Mouse (Mus musculus) MEL (cell line): ENCODE data around the gene Gns. TPM values are rescaled to one million over a fixed set of nuclear protein-coding genes. Genes with fewer than 3 reads are reported as not detected.

Experiments
- DNase-seq: peaks from one replicate; pipeline ENCODE4 v3.0.0; 2011; ENCODE audit warnings: low read depth, low spot score
- H3K27ac ChIP-seq: 2 replicates; pipeline ENCODE4 v1.5.1; 2012; ENCODE audit warnings: low read depth, mild to moderate bottlenecking, control low read depth, low read length, moderate library complexity; ENCODE audit not compliant: control insufficient read depth
- H3K27me3 ChIP-seq, 2 experiments: fragments of 150-350 bp in 1 of 2; sonication (generic) in 1 of 2; 2 replicates each; pipeline ENCODE4 v1.6.1; 2012; ENCODE audit warnings: low read length in 2 of 2, mild to moderate bottlenecking in 2 of 2, improper control_type of control experiment in 1 of 2, moderate library complexity in 1 of 2; ENCODE audit not compliant: insufficient read depth in 2 of 2, control insufficient read depth in 1 of 2
- H3K36me3 ChIP-seq, 2 experiments: 2 replicates each; pipeline ENCODE4 v1.6.1; 2012 to 2014; ENCODE audit warnings: low read length in 2 of 2, improper control_type of control experiment in 1 of 2, inconsistent platforms in 1 of 2, mild to moderate bottlenecking in 1 of 2; ENCODE audit not compliant: insufficient read depth in 2 of 2, control insufficient read depth in 1 of 2
- H3K4me1 ChIP-seq, 2 experiments: fragments of 150-350 bp in 1 of 2; sonication (generic) in 1 of 2; 2 replicates each; pipeline ENCODE4 v1.6.1; 2012; ENCODE audit warnings: low read length in 2 of 2, improper control_type of control experiment in 1 of 2, mild to moderate bottlenecking in 1 of 2; ENCODE audit not compliant: insufficient read depth in 2 of 2, control insufficient read depth in 1 of 2
- H3K4me3 ChIP-seq, 2 experiments: fragments of 150-350 bp in 1 of 2; sonication (generic) in 1 of 2; 2 replicates each; pipeline ENCODE4 v1.5.1; 2012; ENCODE audit warnings: low read depth in 2 of 2, low read length in 2 of 2, mild to moderate bottlenecking in 2 of 2, moderate library complexity in 2 of 2, control low read depth in 1 of 2, improper control_type of control experiment in 1 of 2; ENCODE audit not compliant: control insufficient read depth in 1 of 2, insufficient read depth in 1 of 2
- H3K79me2 ChIP-seq: 2 replicates; pipeline ENCODE4 v1.6.1; 2012; ENCODE audit warnings: mild to moderate bottlenecking, low read length, moderate library complexity; ENCODE audit not compliant: control insufficient read depth, poor library complexity, insufficient read depth
- H3K9ac ChIP-seq: 2 replicates; pipeline ENCODE4 v1.6.1; 2012; ENCODE audit warnings: low read depth, mild to moderate bottlenecking, control low read depth, low read length, moderate library complexity; ENCODE audit not compliant: control insufficient read depth, poor library complexity, severe bottlenecking
- H3K9me3 ChIP-seq: fragments of 150-350 bp; sonication (generic); replicated peaks from 2 replicates; pipeline ENCODE4 v1.6.1; 2012; ENCODE audit warnings: mild to moderate bottlenecking, low read length, improper control_type of control experiment, moderate library complexity; ENCODE audit not compliant: insufficient read depth
- CHD1 ChIP-seq: IDR thresholded peaks from 2 replicates; pipeline ENCODE4 v1.6.1; 2012; ENCODE audit warnings: low read depth, mild to moderate bottlenecking, inconsistent platforms, low read length, improper control_type of control experiment
- GATA1 ChIP-seq: IDR thresholded peaks from 2 replicates; pipeline ENCODE4 v1.6.1; 2011; ENCODE audit warnings: low read depth, low read length, improper control_type of control experiment
- HCFC1 ChIP-seq: IDR thresholded peaks from 2 replicates; pipeline ENCODE4 v1.6.1; 2012; ENCODE audit warnings: low read depth, mild to moderate bottlenecking, inconsistent platforms, low read length, improper control_type of control experiment, moderate library complexity
- JUND ChIP-seq: IDR thresholded peaks from 2 replicates; pipeline ENCODE4 v1.6.1; 2011; ENCODE audit warnings: low read depth, mild to moderate bottlenecking, improper control_type of control experiment, low read length
- MAFK ChIP-seq: IDR thresholded peaks from 2 replicates; pipeline ENCODE4 v1.6.1; 2011; ENCODE audit warnings: low read depth, mild to moderate bottlenecking, low read length, improper control_type of control experiment, borderline replicate concordance
- MAX ChIP-seq: IDR thresholded peaks from 2 replicates; pipeline ENCODE4 v1.6.1; 2011; ENCODE audit warnings: low read length, improper control_type of control experiment
- MXI1 ChIP-seq: IDR thresholded peaks from 2 replicates; pipeline ENCODE4 v1.6.1; 2011; ENCODE audit warnings: mild to moderate bottlenecking, low read depth, low read length, improper control_type of control experiment
- MYB ChIP-seq: IDR thresholded peaks from 2 replicates; pipeline ENCODE4 v1.6.1; 2011; ENCODE audit warnings: mild to moderate bottlenecking, low read depth, low read length, improper control_type of control experiment
- MYC ChIP-seq: IDR thresholded peaks from 2 replicates; pipeline ENCODE4 v1.6.1; 2011; ENCODE audit warnings: low read depth, mild to moderate bottlenecking, low read length, improper control_type of control experiment, moderate library complexity
- NELFE ChIP-seq: IDR thresholded peaks from 2 replicates; pipeline ENCODE4 v1.6.1; 2011; ENCODE audit warnings: low read depth, low read length, improper control_type of control experiment
- POLR2AphosphoS2 ChIP-seq: IDR thresholded peaks from 2 replicates; pipeline ENCODE4 v1.6.1; 2011; ENCODE audit warnings: low read length, improper control_type of control experiment
- POLR2AphosphoS5 ChIP-seq: IDR thresholded peaks from 2 replicates; pipeline ENCODE4 v1.6.1; 2012; ENCODE audit warnings: low read depth, borderline replicate concordance, mild to moderate bottlenecking, inconsistent platforms, low read length, moderate library complexity, mixed read lengths
- SIN3A ChIP-seq: IDR thresholded peaks from 2 replicates; pipeline ENCODE4 v1.6.1; 2012; ENCODE audit warnings: low read length, improper control_type of control experiment, inconsistent platforms
- TAL1 ChIP-seq: IDR thresholded peaks from 2 replicates; pipeline ENCODE4 v1.6.1; 2012; ENCODE audit warnings: mild to moderate bottlenecking, inconsistent platforms, low read length, moderate library complexity, mixed read lengths
- UBTF ChIP-seq: IDR thresholded peaks from 2 replicates; pipeline ENCODE4 v1.6.1; 2012; ENCODE audit warnings: low read depth, mild to moderate bottlenecking, inconsistent platforms, low read length, improper control_type of control experiment, moderate library complexity, borderline replicate concordance; ENCODE audit not compliant: insufficient read depth
- USF1 ChIP-seq: IDR thresholded peaks from 2 replicates; pipeline ENCODE4 v1.6.1; 2014; ENCODE audit warnings: low read depth, mild to moderate bottlenecking, inconsistent platforms, low read length, improper control_type of control experiment, moderate library complexity
- ZKSCAN1 ChIP-seq: IDR thresholded peaks from 2 replicates; pipeline ENCODE4 v1.6.1; 2012; ENCODE audit warnings: low read depth, mild to moderate bottlenecking, inconsistent platforms, low read length, improper control_type of control experiment, moderate library complexity
- polyA plus RNA-seq, 2 experiments: library from polyadenylated mRNA; stranded (reverse) in 1 of 2; unstranded in 1 of 2; fragments of >175 nt in 1 of 2; fragments of >200 nt in 1 of 2; gene quantifications; 2 replicates each; pipeline versions ENCODE4 v1.2.1 to v1.2.4; 2012; ENCODE audit warnings: low replicate concordance in 2 of 2, low read depth in 1 of 2; ENCODE audit not compliant: insufficient read length in 2 of 2, insufficient read depth in 1 of 2, missing spikeins in 1 of 2
- total RNA-seq: library from RNA; depleted of rRNA; stranded (reverse); fragments of 300-350 nt; gene quantifications from 2 replicates; pipeline ENCODE4 v1.2.3, GENCODE M21; 2012

Gns gene
- total and polyA plus RNA-seq, 3 experiments = 33.1 to 33.6 TPM; not detected in 1

DNA sequence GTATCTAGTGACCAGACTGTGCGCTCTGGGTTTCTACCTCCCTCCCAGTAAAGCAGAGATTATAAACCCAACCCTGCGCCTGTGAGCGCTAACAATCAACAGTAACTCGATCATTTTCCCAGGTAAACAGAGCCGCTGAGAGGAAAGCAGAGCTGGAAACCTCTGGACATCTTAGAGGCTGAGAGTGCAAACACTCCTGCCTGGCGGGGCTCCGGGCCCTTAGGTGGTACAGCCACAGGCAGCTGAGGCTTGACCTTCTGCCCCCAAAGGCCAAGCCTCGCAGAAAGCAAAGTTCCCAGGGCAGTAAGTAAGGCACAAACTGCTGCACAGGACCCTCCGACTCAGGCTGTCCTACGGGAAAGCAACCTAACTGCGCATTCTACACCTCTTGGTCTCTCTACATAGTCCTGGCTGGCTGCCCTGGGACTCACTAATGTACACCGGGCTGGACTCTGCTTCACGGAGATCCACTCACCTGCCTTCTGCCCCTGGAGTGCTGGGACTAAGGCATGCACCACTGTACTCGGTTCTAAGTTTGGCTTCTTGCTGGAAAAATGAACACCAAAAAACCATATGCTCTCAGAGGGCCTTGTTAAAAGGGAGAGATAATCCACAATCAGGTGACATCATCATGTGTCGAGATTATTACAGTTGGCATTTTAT is 69.7 kb downstream of the Gns start:
- DNase-seq = no peak
- no peak for TF ChIP-seq MYB
- no peak for TF ChIP-seq MYC
- TF ChIP-seq MXI1 = no peak
- TF ChIP-seq USF1 = no peak
- no peak overlapping the region for H3K9ac ChIP-seq
- H3K79me2 ChIP-seq = no peaks in the 10 kb centered on the region; the same call in 1 of the 2 replicates
- H3K36me3 ChIP-seq = peaks cover 0 to 6% of the 10 kb centered on the region in 2 experiments; a peak in 2 of 4 replicates
- H3K27me3 ChIP-seq = no peaks in the 10 kb centered on the region
- H3K4me1 ChIP-seq = peaks cover 3 to 16% of the 10 kb centered on the region in 2 experiments
- H3K9me3 ChIP-seq = no peaks in the 10 kb centered on the region
- no peak overlapping the region for H3K4me3 ChIP-seq
- no peak overlapping the region for H3K27ac ChIP-seq

DNA sequence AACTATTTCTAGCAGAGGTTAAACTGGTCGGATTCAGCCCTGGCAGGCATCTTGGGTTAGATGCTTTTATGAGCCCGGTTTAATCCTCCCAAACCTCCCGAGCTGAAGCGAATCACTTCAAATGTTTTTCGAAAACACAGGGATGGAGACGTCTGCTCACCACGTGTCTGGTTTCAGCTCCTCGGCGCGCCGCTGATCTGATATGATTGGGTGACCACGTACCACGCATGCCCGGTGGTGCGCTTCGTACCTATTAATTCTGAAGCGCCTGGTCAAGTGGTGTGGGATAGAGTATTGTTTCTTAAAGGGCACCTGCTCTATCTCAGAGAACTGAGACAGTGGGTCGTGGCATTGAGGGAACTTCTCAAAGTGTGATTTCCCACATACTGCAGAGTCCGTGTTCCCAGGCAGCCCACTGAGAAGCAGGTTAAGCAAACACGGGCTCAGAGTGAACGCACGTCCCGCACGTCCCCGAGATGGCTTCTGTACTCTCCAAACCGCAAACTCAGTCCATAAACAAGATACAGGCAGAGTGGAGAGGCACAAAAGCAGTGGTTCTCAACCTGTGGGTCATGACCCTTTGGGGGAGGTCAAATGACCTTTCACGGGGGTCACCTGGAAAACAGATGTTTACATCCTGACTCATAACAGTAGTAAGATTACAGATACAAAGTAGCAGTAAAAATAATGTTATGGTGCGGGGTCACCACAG is 70.8 kb downstream of the Gns start:
- no peak overlapping the region for H3K9ac ChIP-seq
- no peak for TF ChIP-seq MXI1
- TF ChIP-seq USF1 = no peak
- TF ChIP-seq HCFC1 = no peak
- TF ChIP-seq CHD1 = no peak
- TF ChIP-seq GATA1 = no peak
- TF ChIP-seq SIN3A = no peak
- TF ChIP-seq MAX = no peak
- H3K4me3 ChIP-seq = no peak overlapping the region
- no peaks in the 10 kb centered on the region for H3K27me3 ChIP-seq
- DNase-seq = no peak
- no peaks in the 10 kb centered on the region; the same call in 1 of the 2 replicates for H3K79me2 ChIP-seq
- peaks cover 3 to 16% of the 10 kb centered on the region in 2 experiments for H3K4me1 ChIP-seq
- peaks cover 0 to 6% of the 10 kb centered on the region in 2 experiments; a peak in 2 of 4 replicates for H3K36me3 ChIP-seq
- H3K9me3 ChIP-seq = no peaks in the 10 kb centered on the region
- H3K27ac ChIP-seq = no peak overlapping the region

- Histone ChIP-seq H3K79me2 (no peaks in the 10 kb centered on the region; the same call in 1 of the 2 replicates), H3K4me3 (no peak overlapping the region), H3K36me3 (peaks cover 0 to 6% of the 10 kb centered on the region in 2 experiments; a peak in 2 of 4 replicates), H3K9me3 (no peaks in the 10 kb centered on the region), H3K4me1 (peaks cover 3 to 16% of the 10 kb centered on the region in 2 experiments), H3K27ac (no peak overlapping the region), H3K9ac (no peak overlapping the region), H3K27me3 (no peaks in the 10 kb centered on the region)
- DNase-seq = no peak
- TF ChIP-seq ZKSCAN1 = no peak
- TF ChIP-seq POLR2AphosphoS5 = no peak
- TF ChIP-seq UBTF = no peak
- TF ChIP-seq MAX = no peak
- no peak for TF ChIP-seq JUND
- TF ChIP-seq POLR2AphosphoS2 = no peak
- TF ChIP-seq TAL1 = no peak
- no peak for TF ChIP-seq MXI1
- no peak for TF ChIP-seq MAFK
- no peak for TF ChIP-seq USF1
- TF ChIP-seq SIN3A = no peak
- TF ChIP-seq NELFE = no peak
Observed at GRCm38 (mm10) chr10:121436258-121436645, 71.4 kb downstream of the Gns start.
